Mouse (Mus musculus) liver, embryonic 14.5 days (tissue): Measurements from ENCODE around the gene Stra6l. TPM values are rescaled to one million over a fixed set of nuclear protein-coding genes. Genes with fewer than 3 reads are reported as not detected.

ENCODE experiments used
- ATAC-seq: fragments of 200-750 bp; cut with Nextera tagmentation; 2 replicates; pipeline ENCODE4 v1.8.0; 2017; ENCODE audit warnings: moderate number of reproducible peaks, mild to moderate bottlenecking, moderate library complexity; ENCODE audit not compliant: insufficient read depth
- DNase-seq, 3 experiments: peaks; one replicate each; pipeline ENCODE4 v3.0.0-alpha.2; 2012 to 2013; ENCODE audit warnings: low read depth in 3 of 3, low spot score in 3 of 3
- H3K27ac ChIP-seq: fragments of 300-500 bp; sonication (generic); 2 replicates; pipeline ENCODE4 v1.5.1; 2014; ENCODE audit warnings: moderate library complexity, mild to moderate bottlenecking, control low read depth, inconsistent platforms
- H3K27me3 ChIP-seq: fragments of 300-500 bp; sonication (generic); 2 replicates; pipeline ENCODE4 v1.6.1; 2014; ENCODE audit warnings: mild to moderate bottlenecking, low read length, moderate library complexity; ENCODE audit not compliant: control insufficient read depth, insufficient read depth
- H3K36me3 ChIP-seq: fragments of 300-500 bp; sonication (generic); replicated peaks from 2 replicates; pipeline ENCODE4 v1.6.1; 2014; ENCODE audit warnings: low read depth; ENCODE audit not compliant: control insufficient read depth, insufficient read depth
- H3K4me1 ChIP-seq, 2 experiments: fragments of 200-500 bp in 1 of 2; fragments of 300-500 bp in 1 of 2; sonication (generic) in 1 of 2; replicated peaks; 2 replicates each; pipeline ENCODE4 v1.6.1; 2012 to 2014; ENCODE audit warnings: antibody characterized with exemption in 1 of 2, inconsistent platforms in 1 of 2, low read length in 1 of 2; ENCODE audit not compliant: control insufficient read depth in 2 of 2, insufficient read depth in 2 of 2
- H3K4me2 ChIP-seq: fragments of 300-500 bp; sonication (generic); 2 replicates; pipeline ENCODE4 v1.6.1; 2014; ENCODE audit warnings: low read depth, mild to moderate bottlenecking, control low read depth, moderate library complexity
- H3K4me3 ChIP-seq, 2 experiments: fragments of 200-500 bp in 1 of 2; fragments of 300-500 bp in 1 of 2; sonication (generic) in 1 of 2; 2 replicates each; pipeline ENCODE4 v1.5.1; 2012 to 2014; ENCODE audit warnings: low read depth in 2 of 2, low read length in 2 of 2, mild to moderate bottlenecking in 2 of 2, control low read depth in 1 of 2, inconsistent platforms in 1 of 2, moderate library complexity in 1 of 2; ENCODE audit not compliant: insufficient read depth in 1 of 2
- H3K9ac ChIP-seq: fragments of 300-500 bp; sonication (generic); replicated peaks from 2 replicates; pipeline ENCODE4 v1.6.1; 2014; ENCODE audit warnings: mild to moderate bottlenecking, control low read depth, moderate library complexity
- H3K9me3 ChIP-seq: fragments of 300-500 bp; sonication (generic); 2 replicates; pipeline ENCODE4 v1.6.1; 2016; ENCODE audit warnings: low read length, mixed read lengths; ENCODE audit not compliant: control insufficient read depth
- CTCF ChIP-seq: IDR thresholded peaks from 2 replicates; pipeline ENCODE4 v1.5.1; 2016; ENCODE audit warnings: antibody characterized with exemption, low read depth, control low read depth
- EP300 ChIP-seq: IDR thresholded peaks from 2 replicates; pipeline ENCODE4 v1.6.1; 2016; ENCODE audit warnings: antibody characterized with exemption, low read depth
- WGBS: fragments of 180-500 bp; shearing (Covaris S2); extraction: QIAGEN DNeasy Blood & Tissue Kit; methylation state at CpG from one replicate; pipeline ENCODE4 v1.1.7; 2014; ENCODE audit not compliant: insufficient replicate concordance; 5-methylcytosine and 5-hydroxymethylcytosine counted together
- polyA plus RNA-seq, 2 experiments: library from polyadenylated mRNA; depleted of rRNA in 1 of 2; stranded (reverse) in 1 of 2; unstranded in 1 of 2; fragments of >200 nt; fragmentation: Nextera tagmentation in 1 of 2; extraction: Ambion mirVana in 1 of 2; gene quantifications; 2 replicates each; pipeline versions ENCODE4 v1.2.1 to v1.2.3; 2012 to 2014

Gene Stra6l
- polyA plus RNA-seq, 2 experiments = 4.4 to 4.6 TPM

GRCm38 (mm10) chr4:45878929-45879328 lies 30.5 kb downstream of the Stra6l start:
- no peaks in the 10 kb centered on the region for H3K9me3 ChIP-seq
- H3K4me3 ChIP-seq = no peak overlapping the region
- H3K27me3 ChIP-seq = no peaks in the 10 kb centered on the region
- H3K9ac ChIP-seq = no peak overlapping the region
- no peaks in the 10 kb centered on the region for H3K4me1 ChIP-seq
- no peak overlapping the region for H3K27ac ChIP-seq
- H3K4me2 ChIP-seq = no peak overlapping the region
- 30% methylated on average over 5 of the region's 5 CpGs for WGBS
- ATAC-seq (no peak), DNase-seq (no peak)
- no peaks in the 10 kb centered on the region for H3K36me3 ChIP-seq
- TF ChIP-seq EP300 (no peak), CTCF (peak; percentile 70)

- ATAC-seq = no peak
- H3K4me1 ChIP-seq = no peaks in the 10 kb centered on the region
- WGBS = 41% methylated on average over 9 of the region's 9 CpGs
Observed at GRCm38 (mm10) chr4:45882521-45882920, 34.1 kb downstream of the Stra6l start.

GRCm38 (mm10) chr4:45883250-45883649 lies 34.8 kb downstream of the Stra6l start:
- H3K36me3 ChIP-seq = no peaks in the 10 kb centered on the region
- H3K4me3 ChIP-seq = no peak overlapping the region
- no peaks in the 10 kb centered on the region for H3K4me1 ChIP-seq
- no peak overlapping the region for H3K4me2 ChIP-seq
- no peak overlapping the region for H3K27ac ChIP-seq
- DNase-seq (no peak), ATAC-seq (no peak)
- no peaks in the 10 kb centered on the region for H3K27me3 ChIP-seq
- 74% methylated on average over 16 of the region's 16 CpGs for WGBS
- H3K9ac ChIP-seq = no peak overlapping the region
- no peaks in the 10 kb centered on the region for H3K9me3 ChIP-seq
- TF ChIP-seq EP300 (no peak), CTCF (no peak)

More at GRCm38 (mm10) chr4:45882521-45882920, 34.1 kb downstream of the Stra6l start:
- no peak overlapping the region for H3K4me2 ChIP-seq
- no peak overlapping the region for H3K4me3 ChIP-seq
- H3K36me3 ChIP-seq = no peaks in the 10 kb centered on the region
- no peak overlapping the region for H3K9ac ChIP-seq
- no peak for DNase-seq
- no peak overlapping the region for H3K27ac ChIP-seq
- TF ChIP-seq EP300 (no peak), CTCF (no peak)
- H3K27me3 ChIP-seq = no peaks in the 10 kb centered on the region
- no peaks in the 10 kb centered on the region for H3K9me3 ChIP-seq

DNA sequence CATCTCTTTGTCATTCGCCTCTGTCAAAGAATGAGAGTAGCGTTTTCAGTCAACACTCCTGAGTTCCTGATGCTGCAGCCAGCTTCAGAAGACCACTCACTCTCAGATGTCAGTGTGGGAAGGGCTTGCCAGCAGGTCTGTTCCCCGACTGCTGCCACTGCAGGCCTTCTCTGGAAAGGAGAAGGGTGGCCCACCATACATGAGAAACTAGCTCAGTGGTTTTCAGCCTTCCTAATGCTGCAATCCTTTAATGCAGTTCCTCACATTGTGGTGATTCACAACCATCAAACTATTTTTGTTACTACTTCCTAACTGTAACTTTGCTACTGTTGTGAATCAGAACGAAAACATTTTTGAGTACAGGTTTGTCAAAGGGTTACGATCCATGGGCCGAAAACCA lies 41.0 kb downstream of the Stra6l start:
- DNase-seq (no peak), ATAC-seq (no peak)
- no peak overlapping the region for H3K27ac ChIP-seq
- H3K4me3 ChIP-seq = no peak overlapping the region
- no peaks in the 10 kb centered on the region for H3K36me3 ChIP-seq
- WGBS = 62% methylated on average over 6 of the region's 6 CpGs
- no peak overlapping the region for H3K9ac ChIP-seq
- H3K4me1 ChIP-seq = peaks cover 0 to 2% of the 10 kb centered on the region in 2 experiments; a peak in 1 of 4 replicates
- no peaks in the 10 kb centered on the region for H3K9me3 ChIP-seq
- no peak for TF ChIP-seq CTCF
- no peak for TF ChIP-seq EP300
- no peak overlapping the region for H3K4me2 ChIP-seq
- no peaks in the 10 kb centered on the region for H3K27me3 ChIP-seq

DNA sequence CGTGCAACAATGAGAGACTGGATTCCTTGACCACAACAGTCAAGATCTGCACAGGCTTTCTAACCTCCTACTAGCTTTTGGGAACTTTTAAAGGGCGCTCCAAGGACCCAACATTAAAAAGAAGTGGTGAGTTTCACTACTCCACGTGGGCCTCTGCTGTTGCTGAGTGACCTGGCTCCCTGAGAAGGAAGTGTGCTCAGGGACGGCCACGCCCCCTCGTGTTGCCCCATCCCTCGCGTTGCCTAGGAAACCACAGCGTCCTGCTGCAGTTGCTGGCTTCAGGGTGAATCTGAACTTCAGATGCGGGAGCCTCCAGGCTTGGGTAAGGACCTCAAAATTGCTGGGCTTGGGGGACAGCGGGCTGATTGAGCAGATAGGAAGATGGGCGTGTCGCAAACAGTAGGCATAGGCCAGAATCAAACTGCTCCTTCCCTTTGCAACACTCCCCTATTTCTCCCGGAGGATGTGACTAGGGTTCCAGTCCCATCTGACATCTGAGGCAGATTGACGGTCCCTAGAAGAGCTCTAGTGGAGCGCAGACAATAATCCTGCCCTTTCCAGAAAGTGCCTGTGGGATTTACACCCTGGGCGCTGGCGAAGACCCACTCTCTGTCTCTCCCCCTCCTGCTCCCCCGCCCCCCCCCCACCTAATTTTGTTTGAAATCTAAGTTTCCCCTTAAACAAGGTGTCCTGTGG lies 41.8 kb downstream of the Stra6l start, which contains the start of gene Ccdc180:
TSS of gene Ccdc180 (plus strand) at position 238 of the 696 bp plus-strand sequence.
- no peak for TF ChIP-seq EP300
- TF ChIP-seq CTCF = no peak
- Histone ChIP-seq H3K27me3 (no peaks in the 10 kb centered on the region), H3K4me1 (peaks cover 0 to 2% of the 10 kb centered on the region in 2 experiments; a peak in 1 of 4 replicates), H3K36me3 (no peaks in the 10 kb centered on the region), H3K4me3 (no peak within 1 kb of the TSS), H3K9me3 (no peaks in the 10 kb centered on the region), H3K9ac (no peak within 1 kb of the TSS), H3K4me2 (no peak within 1 kb of the TSS), H3K27ac (no peak within 1 kb of the TSS)
- no peak for ATAC-seq
- DNase-seq = peak; percentile 27 to 48 (median 35)
- WGBS = 19% methylated on average over 19 of the region's 19 CpGs
